Mouse (Mus musculus): ENCODE results near the gene Cuedc1.

- TF ChIP-seq POLR2A (IDR thresholded peaks at IDR 0.05; ENCODE audit: control insufficient read depth, extremely low read depth, insufficient read depth, low read length, poor library complexity) (no peak), CTCF (IDR thresholded peaks at IDR 0.05; ENCODE audit: borderline replicate concordance, control insufficient read depth, extremely low read depth, insufficient read depth, low read length, poor library complexity) (no peak)
These were observed 58.1 kb downstream of the Cuedc1 start for GRCm38 (mm10) chr11:88155998-88156397.

Measured in thymus, adult 2 months (tissue).